Mouse (Mus musculus): ENCODE measurements around the gene Ephb1. TPM values are rescaled to one million over a fixed set of nuclear protein-coding genes. Genes with fewer than 3 reads are reported as not detected.

Ephb1 gene
- polyA plus RNA-seq, 1 experiment from 2014 or later: 0.87 TPM

DNA sequence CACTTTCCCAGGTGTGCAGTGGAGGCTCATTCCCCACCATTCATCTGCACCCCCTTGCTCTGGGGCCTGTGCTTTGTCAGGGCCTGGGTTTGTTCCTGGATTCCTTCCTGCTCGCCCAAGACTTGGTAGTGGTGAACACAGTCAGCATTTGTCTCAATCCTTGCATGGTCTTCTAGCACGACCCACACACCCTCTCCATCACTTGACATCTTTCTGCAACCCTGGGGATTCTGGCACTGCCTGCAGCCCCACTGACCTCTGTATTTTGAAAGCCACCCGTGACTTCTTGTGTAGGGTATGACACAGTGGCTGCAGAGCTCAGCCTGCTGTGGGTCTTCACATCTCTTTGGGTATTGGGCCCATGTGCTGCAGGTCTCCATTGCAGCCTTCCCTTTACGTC, 435.7 kb downstream of the Ephb1 start:
- Histone ChIP-seq H3K36me3 (ENCODE audit: insufficient read depth, low read length) (no peaks in the 10 kb centered on the region), H3K9me3 (ENCODE audit: low read length) (no peaks in the 10 kb centered on the region), H3K4me1 (ENCODE audit: insufficient read depth, low read depth, low read length) (no peaks in the 10 kb centered on the region), H3K9ac (replicated peaks; ENCODE audit: low read depth) (no peak overlapping the region), H3K4me3 (ENCODE audit: low read depth, low read length) (no peak overlapping the region), H3K27ac (ENCODE audit: low read length) (no peak overlapping the region), H3K4me2 (replicated peaks; ENCODE audit: low read depth, low read length) (no peak overlapping the region), H3K27me3 (replicated peaks; ENCODE audit: insufficient read depth, low read length) (no peaks in the 10 kb centered on the region)
- WGBS: 67% methylated on average over 4 of the region's 4 CpGs
- no peak for TF ChIP-seq EP300 (IDR thresholded peaks at IDR 0.05)
- TF ChIP-seq CTCF (IDR thresholded peaks at IDR 0.05): no peak
- ATAC-seq (no peak), DNase-seq (ENCODE audit: low spot score) (no peak)

DNA sequence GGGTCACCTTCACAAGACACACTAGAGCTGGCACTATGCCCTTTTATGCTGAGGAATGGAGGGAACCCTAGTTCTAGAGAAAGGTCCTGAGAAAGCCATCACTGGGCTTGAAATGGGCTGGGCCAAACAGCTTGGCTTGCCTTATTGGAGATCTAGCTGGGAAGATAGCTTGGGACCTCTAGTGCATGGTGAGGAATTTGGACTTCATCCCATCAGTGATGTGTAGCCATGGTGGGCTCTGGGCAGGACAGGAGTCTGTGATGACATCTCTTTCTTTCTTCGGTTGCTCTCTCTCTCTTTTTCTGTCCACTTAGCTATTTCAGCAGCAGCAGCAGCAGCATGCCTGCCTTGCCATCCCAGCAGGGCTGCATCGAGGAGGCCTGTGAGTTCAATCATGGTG, 439.4 kb downstream of the Ephb1 start:
- ATAC-seq: no peak
- no peaks in the 10 kb centered on the region for H3K4me1 ChIP-seq (ENCODE audit: insufficient read depth, low read depth, low read length)
- WGBS: 76% methylated on average over 2 of the region's 2 CpGs

DNA sequence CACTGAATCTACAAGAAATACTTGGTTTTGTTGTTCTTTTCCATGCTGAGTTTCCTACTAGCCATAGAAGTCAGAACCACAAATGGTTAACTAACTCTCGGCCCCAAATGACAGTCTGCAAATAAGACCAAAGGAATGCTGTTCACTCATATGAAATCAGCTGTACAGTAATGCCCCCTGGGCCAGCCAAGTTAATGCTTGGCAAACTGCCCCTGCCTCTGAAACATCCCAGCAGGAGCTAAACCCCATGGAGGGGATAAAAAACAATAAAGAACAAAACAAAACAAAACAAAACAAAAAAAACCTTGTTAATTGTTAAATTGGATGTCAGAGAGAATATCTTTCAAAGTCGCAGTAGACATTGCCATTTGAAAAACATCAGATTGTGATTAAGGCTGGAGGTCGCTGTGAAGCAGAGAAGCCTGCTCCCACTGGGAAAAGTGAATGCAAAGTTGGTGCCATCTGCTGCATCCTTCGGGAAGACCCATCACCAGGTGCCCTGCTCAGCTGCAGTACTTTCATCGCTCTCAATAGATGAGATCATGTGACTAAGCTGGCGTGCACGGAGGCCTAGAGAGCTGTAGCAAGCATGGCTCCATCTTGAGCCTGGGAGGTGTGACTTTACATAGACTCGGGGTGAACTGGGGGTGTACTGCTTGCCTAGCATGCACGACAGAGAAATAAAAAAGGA, 443.2 kb downstream of the Ephb1 start:
- H3K4me2 ChIP-seq (replicated peaks; ENCODE audit: low read depth, low read length): no peak overlapping the region
- no peaks in the 10 kb centered on the region for H3K36me3 ChIP-seq (ENCODE audit: insufficient read depth, low read length)
- no peaks in the 10 kb centered on the region for H3K4me1 ChIP-seq (ENCODE audit: insufficient read depth, low read depth, low read length)

More for the DNA sequence above, 439.4 kb downstream of the Ephb1 start:
- no peak overlapping the region for H3K9ac ChIP-seq (replicated peaks; ENCODE audit: low read depth)
- no peaks in the 10 kb centered on the region for H3K36me3 ChIP-seq (ENCODE audit: insufficient read depth, low read length)
- TF ChIP-seq EP300 (IDR thresholded peaks at IDR 0.05) (no peak), CTCF (IDR thresholded peaks at IDR 0.05) (no peak)
- H3K4me3 ChIP-seq (ENCODE audit: low read depth, low read length): no peak overlapping the region
- H3K27me3 ChIP-seq (replicated peaks; ENCODE audit: insufficient read depth, low read length): no peaks in the 10 kb centered on the region
- H3K4me2 ChIP-seq (replicated peaks; ENCODE audit: low read depth, low read length): no peak overlapping the region
- DNase-seq (ENCODE audit: low spot score): no peak
- H3K27ac ChIP-seq (ENCODE audit: low read length): no peak overlapping the region
- no peaks in the 10 kb centered on the region for H3K9me3 ChIP-seq (ENCODE audit: low read length)

DNA sequence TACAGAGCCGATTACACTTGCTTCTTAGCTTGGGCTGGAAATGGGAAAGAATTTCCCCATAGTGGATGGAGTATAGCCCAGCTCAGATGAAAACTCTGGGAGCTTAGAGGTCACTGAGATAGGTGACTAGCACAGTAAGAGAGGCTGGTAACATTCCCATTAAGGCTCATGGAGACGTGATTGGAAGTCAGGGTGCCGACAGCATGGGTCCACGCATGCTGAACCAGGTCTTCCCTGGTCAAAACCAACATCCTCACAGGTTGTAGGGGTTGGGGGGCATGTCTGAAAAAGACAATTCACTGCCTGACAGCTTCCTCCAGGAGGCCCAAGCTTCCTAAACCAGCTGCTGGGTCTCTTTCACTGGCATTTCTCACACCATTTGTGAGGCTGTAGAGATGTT, 445.0 kb downstream of the Ephb1 start:
- Histone ChIP-seq H3K36me3 (ENCODE audit: insufficient read depth, low read length) (no peaks in the 10 kb centered on the region), H3K27ac (ENCODE audit: low read length) (no peak overlapping the region), H3K4me2 (replicated peaks; ENCODE audit: low read depth, low read length) (no peak overlapping the region), H3K9me3 (ENCODE audit: low read length) (no peaks in the 10 kb centered on the region), H3K4me3 (ENCODE audit: low read depth, low read length) (no peak overlapping the region), H3K27me3 (replicated peaks; ENCODE audit: insufficient read depth, low read length) (no peaks in the 10 kb centered on the region), H3K9ac (replicated peaks; ENCODE audit: low read depth) (no peak overlapping the region), H3K4me1 (ENCODE audit: insufficient read depth, low read depth, low read length) (no peaks in the 10 kb centered on the region)
- TF ChIP-seq CTCF (IDR thresholded peaks at IDR 0.05): no peak
- TF ChIP-seq EP300 (IDR thresholded peaks at IDR 0.05): no peak
- DNase-seq (ENCODE audit: low spot score): no peak
- ATAC-seq: no peak
- 80% methylated on average over 4 of the region's 4 CpGs for WGBS

More for the DNA sequence above, 443.2 kb downstream of the Ephb1 start:
- H3K9me3 ChIP-seq (ENCODE audit: low read length): no peaks in the 10 kb centered on the region
- DNase-seq (ENCODE audit: low spot score) (peak; percentile 69), ATAC-seq (peak; percentile 76)
- no peak overlapping the region for H3K27ac ChIP-seq (ENCODE audit: low read length)
- no peaks in the 10 kb centered on the region for H3K27me3 ChIP-seq (replicated peaks; ENCODE audit: insufficient read depth, low read length)
- TF ChIP-seq CTCF (IDR thresholded peaks at IDR 0.05) (peak; percentile 14; the same call in 1 of the 2 replicates), EP300 (IDR thresholded peaks at IDR 0.05) (peak; percentile 51; the same call in 1 of the 2 replicates)
- 40% methylated on average over 9 of the region's 9 CpGs for WGBS
- H3K4me3 ChIP-seq (ENCODE audit: low read depth, low read length): no peak overlapping the region
- no peak overlapping the region for H3K9ac ChIP-seq (replicated peaks; ENCODE audit: low read depth)

DNA sequence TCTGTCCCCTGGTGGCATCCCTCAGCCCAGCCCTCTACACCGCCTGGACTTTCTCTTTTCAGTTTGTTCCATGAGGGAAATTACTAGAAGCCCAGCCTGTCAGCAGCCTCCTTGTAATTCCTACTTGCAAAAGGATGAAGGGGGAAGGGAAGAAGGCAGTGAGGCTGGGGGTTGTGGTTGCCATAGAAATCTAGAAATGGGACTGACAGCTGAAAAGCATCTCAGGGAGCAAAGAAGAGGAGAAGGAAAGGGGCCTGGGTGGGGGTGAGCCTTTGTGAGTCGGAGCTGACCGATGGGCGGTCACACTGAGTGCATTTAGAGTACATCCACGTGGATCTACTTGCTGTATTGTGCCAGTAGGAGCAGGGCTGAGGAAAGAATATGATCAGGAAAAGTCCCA, 445.6 kb downstream of the Ephb1 start:
- no peaks in the 10 kb centered on the region for H3K4me1 ChIP-seq (ENCODE audit: insufficient read depth, low read depth, low read length)
- H3K9ac ChIP-seq (replicated peaks; ENCODE audit: low read depth): no peak overlapping the region
- 54% methylated on average over 5 of the region's 5 CpGs for WGBS
- no peaks in the 10 kb centered on the region for H3K9me3 ChIP-seq (ENCODE audit: low read length)
- no peak overlapping the region for H3K4me3 ChIP-seq (ENCODE audit: low read depth, low read length)
- ATAC-seq (no peak), DNase-seq (ENCODE audit: low spot score) (no peak)
- no peaks in the 10 kb centered on the region for H3K27me3 ChIP-seq (replicated peaks; ENCODE audit: insufficient read depth, low read length)
- TF ChIP-seq CTCF (IDR thresholded peaks at IDR 0.05) (no peak), EP300 (IDR thresholded peaks at IDR 0.05) (no peak)
- no peak overlapping the region for H3K4me2 ChIP-seq (replicated peaks; ENCODE audit: low read depth, low read length)
- no peak overlapping the region for H3K27ac ChIP-seq (ENCODE audit: low read length)
- H3K36me3 ChIP-seq (ENCODE audit: insufficient read depth, low read length): no peaks in the 10 kb centered on the region

DNA sequence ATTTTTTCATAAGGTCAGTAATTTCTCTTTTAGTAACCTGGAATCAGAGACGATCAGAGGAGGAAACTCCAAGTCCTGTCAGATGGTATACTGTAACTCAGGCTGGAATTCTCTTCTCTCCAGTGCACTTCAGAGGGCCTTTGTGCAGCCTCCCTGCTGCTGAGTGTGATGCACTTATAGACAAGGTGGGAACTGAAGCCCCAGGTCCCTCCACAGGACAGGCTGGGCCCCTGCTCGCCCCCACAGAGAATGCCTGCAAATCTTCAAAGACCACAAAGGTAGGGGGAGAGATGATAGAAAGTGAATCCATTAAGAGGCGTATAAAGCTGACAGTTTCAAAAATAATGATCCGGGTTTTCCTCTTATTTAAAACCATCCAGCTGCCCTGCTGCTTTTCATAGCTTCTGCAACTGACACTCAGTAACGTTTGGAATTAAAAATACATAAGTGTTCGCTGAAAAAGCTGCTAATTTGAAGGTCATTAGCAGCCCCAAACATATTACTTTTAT, 446.7 kb downstream of the Ephb1 start:
- 54% methylated on average over 6 of the region's 6 CpGs for WGBS
- no peak for ATAC-seq
- no peaks in the 10 kb centered on the region for H3K36me3 ChIP-seq (ENCODE audit: insufficient read depth, low read length)
- H3K27ac ChIP-seq (ENCODE audit: low read length): no peak overlapping the region
- H3K27me3 ChIP-seq (replicated peaks; ENCODE audit: insufficient read depth, low read length): no peaks in the 10 kb centered on the region
- no peaks in the 10 kb centered on the region for H3K9me3 ChIP-seq (ENCODE audit: low read length)
- no peak overlapping the region for H3K9ac ChIP-seq (replicated peaks; ENCODE audit: low read depth)
- no peak overlapping the region for H3K4me2 ChIP-seq (replicated peaks; ENCODE audit: low read depth, low read length)
- no peak for DNase-seq (ENCODE audit: low spot score)
- TF ChIP-seq EP300 (IDR thresholded peaks at IDR 0.05) (no peak), CTCF (IDR thresholded peaks at IDR 0.05) (no peak)
- no peaks in the 10 kb centered on the region for H3K4me1 ChIP-seq (ENCODE audit: insufficient read depth, low read depth, low read length)
- no peak overlapping the region for H3K4me3 ChIP-seq (ENCODE audit: low read depth, low read length)
